Mouse (Mus musculus) liver, postnatal 0 days (tissue): Measurements from ENCODE around the gene Rab11fip4. TPM values are rescaled to one million over a fixed set of nuclear protein-coding genes. Genes with fewer than 3 reads are reported as not detected.

ENCODE experiments used
- ATAC-seq: fragments of 200-750 bp; cut with Nextera tagmentation; 2 replicates; pipeline ENCODE4 v1.8.0; 2017; ENCODE audit warnings: mild to moderate bottlenecking, moderate library complexity
- DNase-seq: peaks from one replicate; pipeline ENCODE4 v3.0.0-alpha.2; 2016
- H3K27ac ChIP-seq: fragments of 300-500 bp; sonication (generic); 2 replicates; pipeline ENCODE4 v1.5.1; 2014; ENCODE audit warnings: antibody characterized with exemption, moderate library complexity, mild to moderate bottlenecking, low read depth
- H3K27me3 ChIP-seq: fragments of 300-500 bp; sonication (generic); 2 replicates; pipeline ENCODE4 v1.6.1; 2014; ENCODE audit warnings: low read length, control low read depth, mixed read lengths; ENCODE audit not compliant: insufficient read depth
- H3K36me3 ChIP-seq: fragments of 300-500 bp; sonication (generic); replicated peaks from 2 replicates; pipeline ENCODE4 v1.6.1; 2014; ENCODE audit warnings: mild to moderate bottlenecking, control low read depth, low read length, moderate library complexity, mixed read lengths; ENCODE audit not compliant: insufficient read depth
- H3K4me1 ChIP-seq: fragments of 300-500 bp; sonication (generic); 2 replicates; pipeline ENCODE4 v1.6.1; 2014; ENCODE audit warnings: antibody characterized with exemption, mild to moderate bottlenecking, control low read depth; ENCODE audit not compliant: insufficient read depth
- H3K4me2 ChIP-seq: fragments of 300-500 bp; sonication (generic); 2 replicates; pipeline ENCODE4 v1.6.1; 2014; ENCODE audit warnings: low read depth, mild to moderate bottlenecking, low read length, moderate library complexity, mixed read lengths
- H3K4me3 ChIP-seq: fragments of 300-500 bp; sonication (generic); 2 replicates; pipeline ENCODE4 v1.5.1; 2014; ENCODE audit warnings: low read depth, low read length
- H3K9ac ChIP-seq: fragments of 300-500 bp; sonication (generic); replicated peaks from 2 replicates; pipeline ENCODE4 v1.6.1; 2014; ENCODE audit warnings: mild to moderate bottlenecking, moderate library complexity
- H3K9me3 ChIP-seq: fragments of 300-500 bp; sonication (generic); 2 replicates; pipeline ENCODE4 v1.6.1; 2016; ENCODE audit warnings: mild to moderate bottlenecking, control low read depth, low read length, mixed read lengths
- CTCF ChIP-seq: sonication (generic); IDR thresholded peaks from 2 replicates; pipeline ENCODE4 v1.5.1; 2016; ENCODE audit warnings: antibody characterized with exemption, low read depth
- EP300 ChIP-seq: IDR thresholded peaks from 2 replicates; pipeline ENCODE4 v1.6.1; 2016; ENCODE audit warnings: antibody characterized with exemption, low read depth, mild to moderate bottlenecking
- WGBS: fragments of 180-500 bp; shearing (Covaris S2); extraction: QIAGEN DNeasy Blood & Tissue Kit; methylation state at CpG from one replicate; pipeline ENCODE4 v1.1.7; 2014; ENCODE audit not compliant: insufficient replicate concordance; 5-methylcytosine and 5-hydroxymethylcytosine counted together
- polyA plus RNA-seq: library from polyadenylated mRNA; unstranded; fragments of >200 nt; fragmentation: Nextera tagmentation; extraction: Ambion mirVana; gene quantifications from 2 replicates; pipeline ENCODE4 v1.2.1, GENCODE M21; 2015

The Rab11fip4 gene
- polyA plus RNA-seq, 1 experiment from 2014 or later: 1.1 TPM

- no peak for TF ChIP-seq EP300
- TF ChIP-seq CTCF: no peak
- WGBS: 79% methylated on average over 6 of the region's 6 CpGs
- ATAC-seq (no peak), DNase-seq (no peak)
- Histone ChIP-seq H3K36me3 (no peaks in the 10 kb centered on the region), H3K27ac (no peak overlapping the region), H3K9ac (no peak overlapping the region), H3K4me3 (no peak overlapping the region), H3K27me3 (peaks cover 22% of the 10 kb centered on the region), H3K4me2 (peak overlapping the region; percentile 94; the same call in 1 of the 2 replicates), H3K9me3 (no peaks in the 10 kb centered on the region), H3K4me1 (peaks cover 27% of the 10 kb centered on the region)
These were observed 122.2 kb downstream of the Rab11fip4 start for GRCm38 (mm10) chr11:79713184-79713583.

- Histone ChIP-seq H3K27ac (no peak overlapping the region), H3K4me3 (no peak overlapping the region), H3K4me1 (peaks cover 29% of the 10 kb centered on the region), H3K36me3 (no peaks in the 10 kb centered on the region), H3K27me3 (peaks cover 22% of the 10 kb centered on the region), H3K9me3 (no peaks in the 10 kb centered on the region), H3K4me2 (peak overlapping the region; percentile 94; the same call in 1 of the 2 replicates), H3K9ac (no peak overlapping the region)
- ATAC-seq (no peak), DNase-seq (no peak)
- whole genome bisulfite sequencing: 47% methylated on average over 4 of the region's 4 CpGs
- TF ChIP-seq CTCF (no peak), EP300 (no peak)
These were observed 122.7 kb downstream of the Rab11fip4 start for GRCm38 (mm10) chr11:79713678-79714077.

GRCm38 (mm10) chr11:79714082-79714742, 123.2 kb downstream of the Rab11fip4 start:
- ATAC-seq (no peak), DNase-seq (no peak)
- TF ChIP-seq CTCF (no peak), EP300 (no peak)
- no peak overlapping the region for H3K27ac ChIP-seq
- H3K4me2 ChIP-seq: peak overlapping the region; percentile 23; the same call in 1 of the 2 replicates
- peaks cover 22% of the 10 kb centered on the region for H3K27me3 ChIP-seq
- H3K9me3 ChIP-seq: no peaks in the 10 kb centered on the region
- H3K4me1 ChIP-seq: peaks cover 31% of the 10 kb centered on the region
- 63% methylated on average over 13 of the region's 13 CpGs for WGBS
- no peak overlapping the region for H3K9ac ChIP-seq
- H3K36me3 ChIP-seq: no peaks in the 10 kb centered on the region
- no peak overlapping the region for H3K4me3 ChIP-seq

- Histone ChIP-seq H3K9ac (no peak overlapping the region), H3K4me3 (no peak overlapping the region), H3K27me3 (peaks cover 20% of the 10 kb centered on the region), H3K9me3 (no peaks in the 10 kb centered on the region), H3K4me1 (peaks cover 31% of the 10 kb centered on the region), H3K27ac (no peak overlapping the region), H3K4me2 (no peak overlapping the region), H3K36me3 (no peaks in the 10 kb centered on the region)
- DNase-seq (no peak), ATAC-seq (no peak)
- TF ChIP-seq EP300: no peak
- TF ChIP-seq CTCF: no peak
- WGBS: 72% methylated on average over 6 of the region's 6 CpGs
These were observed 123.7 kb downstream of the Rab11fip4 start for GRCm38 (mm10) chr11:79714743-79715110.

GRCm38 (mm10) chr11:79715316-79715715, 124.3 kb downstream of the Rab11fip4 start:
- no peaks in the 10 kb centered on the region for H3K36me3 ChIP-seq
- peaks cover 35% of the 10 kb centered on the region for H3K4me1 ChIP-seq
- 74% methylated on average over 8 of the region's 8 CpGs for WGBS
- DNase-seq: no peak
- peaks cover 18% of the 10 kb centered on the region for H3K27me3 ChIP-seq
- no peaks in the 10 kb centered on the region for H3K9me3 ChIP-seq
- no peak overlapping the region for H3K9ac ChIP-seq
- ATAC-seq: no peak
- H3K4me3 ChIP-seq: no peak overlapping the region
- TF ChIP-seq EP300 (no peak), CTCF (no peak)
- H3K27ac ChIP-seq: no peak overlapping the region
- no peak overlapping the region for H3K4me2 ChIP-seq

- no peak for ATAC-seq
- WGBS: 82% methylated on average over 6 of the region's 6 CpGs
- no peak for DNase-seq
- Histone ChIP-seq H3K27me3 (peaks cover 15% of the 10 kb centered on the region), H3K27ac (no peak overlapping the region), H3K4me3 (no peak overlapping the region), H3K4me2 (no peak overlapping the region), H3K36me3 (no peaks in the 10 kb centered on the region), H3K9me3 (no peaks in the 10 kb centered on the region), H3K9ac (no peak overlapping the region), H3K4me1 (peaks cover 35% of the 10 kb centered on the region)
- no peak for TF ChIP-seq CTCF
- TF ChIP-seq EP300: no peak
These were observed 124.9 kb downstream of the Rab11fip4 start for GRCm38 (mm10) chr11:79715733-79716452.
